Mouse (Mus musculus): Measurements from ENCODE around the gene Ska2.
A peak's percentile ranks its signal among the peaks of the same experiment; 100 is the strongest.

The Ska2 gene

GRCm38 (mm10) chr11:87108755-87109518 is at the start of gene Ska2:
TSS of gene Ska2 (plus strand) at chr11:87109234.
- DNase-seq (ENCODE audit: low read depth, low spot score), result peak; percentile 100

DNA sequence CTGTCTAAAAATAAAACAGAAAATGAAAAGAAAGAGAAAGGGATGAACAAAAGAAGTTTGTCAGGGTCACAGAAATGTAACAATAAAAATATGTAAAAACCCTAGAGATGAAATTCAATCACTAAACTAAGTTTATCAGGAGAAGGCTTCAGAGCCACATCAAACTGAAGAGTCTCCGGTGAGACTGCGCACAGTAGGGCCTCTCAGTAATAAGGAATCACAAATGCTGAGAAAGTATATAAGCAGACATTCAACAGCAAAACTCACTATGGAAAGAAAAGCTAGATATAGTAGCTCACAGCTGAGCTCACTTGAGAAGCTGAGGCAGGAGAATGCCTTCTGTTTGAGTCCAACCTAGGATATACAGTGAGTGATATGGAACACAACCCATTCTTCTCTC is 48.6 kb upstream of the Ska2 start:
- DNase-seq (ENCODE audit: low read depth, low spot score), result no peak

DNA sequence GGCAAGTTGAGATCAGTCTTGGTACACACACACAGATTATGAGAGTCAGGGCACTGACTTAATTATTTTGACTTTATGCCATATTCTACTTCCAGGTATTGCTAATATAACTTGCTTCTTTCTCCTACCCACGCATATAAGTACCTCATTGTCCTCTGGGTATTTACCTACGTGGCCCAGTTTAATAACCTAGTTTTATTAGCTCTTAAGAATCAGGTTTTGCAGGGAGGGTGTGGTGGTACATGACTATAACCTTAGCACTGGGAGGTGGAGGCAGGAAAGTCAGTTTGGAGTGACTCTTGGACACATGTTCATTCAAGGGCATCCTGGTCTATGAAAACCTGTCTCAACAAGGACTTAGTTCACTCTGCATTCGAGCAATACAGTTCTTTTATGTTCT is 46.9 kb upstream of the Ska2 start:
- DNase-seq (ENCODE audit: low read depth, low spot score), result no peak

DNA sequence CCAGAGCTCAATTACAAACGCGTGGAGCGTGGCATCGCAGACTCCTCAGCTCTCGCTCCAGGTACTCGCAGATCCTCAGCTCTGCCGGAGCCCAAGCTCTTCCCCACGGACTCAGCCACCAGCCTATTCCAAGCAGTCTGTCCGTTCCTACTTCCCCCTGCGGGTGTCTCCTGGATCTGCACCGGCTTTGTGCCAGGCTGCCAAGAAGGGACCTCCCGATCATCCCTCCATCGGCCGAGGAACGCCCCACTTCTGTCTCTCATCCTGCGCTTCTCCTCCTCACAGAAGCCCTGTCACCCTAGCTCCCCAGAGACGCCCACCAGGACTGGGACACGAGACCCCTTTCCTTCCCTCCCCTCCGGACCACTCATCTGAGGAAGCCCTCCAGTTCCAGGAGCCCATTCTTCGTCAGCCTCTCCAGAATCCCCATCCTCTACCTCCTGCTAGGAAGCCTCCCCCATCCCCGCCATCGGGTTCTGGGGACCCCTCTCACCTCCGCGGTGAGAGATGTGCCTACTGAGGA is 35.6 kb upstream of the Ska2 start:
- DNase-seq (ENCODE audit: low read depth, low spot score), result peak; percentile 68

DNA sequence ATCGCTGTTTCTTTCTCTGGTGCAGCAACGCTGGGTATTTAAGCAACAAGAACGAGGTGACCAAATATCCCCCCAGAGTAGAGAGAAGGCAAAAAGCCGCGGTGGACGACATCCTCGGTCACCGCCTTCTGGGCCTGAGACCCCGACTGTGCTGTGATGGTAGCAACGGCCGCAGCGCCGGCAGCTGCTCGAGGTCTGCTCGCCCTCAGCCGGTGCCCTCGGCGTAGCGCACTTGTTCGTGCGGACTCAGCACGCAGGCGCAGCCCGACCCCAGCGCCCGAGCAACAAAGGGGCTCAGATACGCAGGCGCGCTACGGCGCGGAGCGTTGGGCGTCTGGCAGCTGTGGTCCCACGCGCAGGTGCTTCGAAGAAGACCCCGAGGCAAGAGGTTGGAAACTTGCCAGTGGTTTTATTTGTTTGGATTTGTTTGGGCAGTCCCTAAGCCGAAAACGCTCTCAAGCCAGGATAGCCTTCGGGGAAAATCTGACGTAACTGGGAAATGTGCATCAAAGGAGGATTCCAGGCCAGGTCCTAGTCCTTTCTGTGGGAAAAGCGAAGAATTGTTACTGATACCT is 35.1 kb upstream of the Ska2 start, which contains the start of gene Gdpd1:
TSS of gene Gdpd1 (minus strand) at position 197 of the 575 bp plus-strand sequence.
- peak; percentile 88 for DNase-seq (ENCODE audit: low read depth, low spot score)

DNA sequence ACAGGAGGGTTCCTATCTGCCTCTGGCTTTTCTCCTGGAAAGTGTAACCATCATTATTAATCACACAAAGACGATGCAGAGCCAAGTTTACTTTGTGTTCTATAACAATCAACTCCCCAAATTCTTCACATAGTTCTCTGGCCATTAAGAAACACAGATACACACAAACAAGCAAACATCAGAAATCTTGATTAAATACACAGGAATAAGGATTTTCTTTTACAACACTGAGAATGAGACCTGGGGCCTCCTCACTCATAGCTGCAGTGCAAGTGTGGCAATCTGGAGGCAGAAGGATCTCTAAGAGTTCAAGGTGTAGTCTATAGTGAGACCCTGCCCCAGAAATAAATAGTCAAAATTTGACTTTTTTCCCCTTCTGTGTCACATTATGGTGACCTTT is 25.3 kb upstream of the Ska2 start:
- no peak for DNase-seq (ENCODE audit: low read depth, low spot score)

GRCm38 (mm10) chr11:87085461-87085860 is 23.6 kb upstream of the Ska2 start:
- DNase-seq (ENCODE audit: low read depth, low spot score), result no peak

- peak; percentile 88 for DNase-seq (ENCODE audit: low read depth, low spot score)
Observed at GRCm38 (mm10) chr11:87086290-87086984, 22.6 kb upstream of the Ska2 start, which contains the start of gene Smg8. TSS of gene Smg8 (minus strand) at chr11:87086774.

- DNase-seq (ENCODE audit: low read depth, low spot score), result no peak
Observed at GRCm38 (mm10) chr11:87087142-87087541, 21.9 kb upstream of the Ska2 start.

- no peak for DNase-seq (ENCODE audit: low read depth, low spot score)
Observed at GRCm38 (mm10) chr11:87108409-87108754, 652 bp upstream of the Ska2 start, which contains the start of gene Prr11. TSS of gene Prr11 (minus strand) at chr11:87108708.

DNA sequence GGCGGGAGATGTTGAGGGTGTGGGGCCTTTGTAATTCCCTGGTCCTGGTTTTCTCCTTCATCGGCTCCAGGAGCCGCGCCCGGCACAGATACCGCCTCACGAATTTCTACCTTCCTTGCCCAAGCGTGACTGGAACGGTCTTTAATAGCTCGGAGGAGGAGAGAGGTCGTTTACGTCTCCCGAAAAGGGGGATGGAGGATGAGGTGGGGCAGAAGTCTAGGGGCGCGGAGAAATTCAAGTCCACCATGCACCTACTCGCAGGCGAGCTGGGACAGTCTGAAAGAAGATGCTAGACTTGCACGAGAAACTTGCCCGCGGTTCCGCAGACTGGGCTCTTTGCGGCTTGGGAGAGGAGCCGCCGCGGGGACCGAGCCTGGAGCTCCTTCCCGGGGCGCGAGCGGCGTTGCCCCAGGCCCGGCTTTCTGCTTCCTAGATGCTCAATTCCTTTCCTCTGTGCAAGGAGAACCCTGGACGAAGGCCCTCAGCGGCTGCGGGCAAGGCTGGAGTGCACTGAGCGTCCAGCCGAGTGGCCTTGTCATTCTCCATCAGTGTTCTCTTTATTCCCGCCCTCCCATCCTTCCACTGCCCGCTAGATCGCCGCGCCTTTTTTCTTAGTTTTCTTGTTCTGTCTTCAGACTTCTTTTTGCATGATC is 611 bp downstream of the Ska2 start:
- no peak for DNase-seq (ENCODE audit: low read depth, low spot score)

DNA sequence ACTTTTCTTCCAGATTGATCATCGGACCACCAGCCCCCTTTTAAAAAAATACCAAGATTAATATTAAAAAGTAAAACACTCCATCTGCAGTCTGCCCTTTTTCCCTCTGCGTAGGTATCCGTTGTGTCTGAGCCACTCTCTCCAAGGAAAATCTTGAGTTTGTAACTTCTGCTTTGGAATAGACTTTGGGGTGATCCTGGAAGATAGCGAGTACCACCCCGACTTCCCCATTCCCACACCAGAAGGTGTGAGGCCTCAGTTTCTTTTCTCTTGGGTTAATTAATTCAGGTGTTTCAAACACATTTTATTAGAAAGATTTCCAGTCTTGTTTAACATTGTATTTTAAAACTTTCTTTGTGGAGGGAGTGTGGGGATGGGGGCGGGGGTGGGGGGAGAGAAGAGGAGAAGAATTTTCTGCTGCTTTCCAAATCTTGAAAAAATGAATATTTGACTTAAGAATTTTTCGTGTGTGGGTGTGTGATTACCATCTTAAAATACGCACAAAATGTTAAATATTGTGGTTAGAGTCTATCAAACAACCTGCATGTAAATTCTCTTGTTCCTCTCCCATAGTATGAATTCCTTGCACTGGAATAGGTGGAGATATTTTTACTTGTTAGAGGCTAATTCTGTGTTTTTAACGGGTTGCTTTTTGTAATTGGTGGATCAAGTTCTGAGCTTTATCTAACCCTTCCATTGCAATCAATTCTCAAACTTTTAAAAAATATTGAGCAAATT is 1.3 kb downstream of the Ska2 start:
- no peak for DNase-seq (ENCODE audit: low read depth, low spot score)

DNA sequence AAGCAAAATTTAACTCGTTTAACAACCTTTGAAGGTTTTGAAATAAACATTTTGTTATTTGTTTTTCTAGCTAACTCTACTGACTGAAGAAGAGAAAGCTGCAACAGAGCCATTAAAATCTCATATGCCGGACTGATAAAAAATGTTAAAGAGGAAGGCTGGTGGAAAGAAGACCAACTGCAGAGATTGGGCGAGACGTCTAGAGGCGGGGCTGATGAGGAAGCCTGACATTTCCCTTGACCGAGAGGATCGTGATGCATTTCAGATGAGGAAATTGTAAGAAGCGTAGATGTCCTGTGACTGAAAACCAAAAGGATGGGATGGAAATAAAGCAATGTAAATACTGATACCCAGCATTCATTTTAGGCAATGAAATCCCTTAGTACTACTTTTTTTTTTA is 12.8 kb downstream of the Ska2 start:
- DNase-seq (ENCODE audit: low read depth, low spot score), result no peak

- DNase-seq (ENCODE audit: low read depth, low spot score), result no peak
Observed at GRCm38 (mm10) chr11:87125562-87125961, 16.5 kb downstream of the Ska2 start.

DNA sequence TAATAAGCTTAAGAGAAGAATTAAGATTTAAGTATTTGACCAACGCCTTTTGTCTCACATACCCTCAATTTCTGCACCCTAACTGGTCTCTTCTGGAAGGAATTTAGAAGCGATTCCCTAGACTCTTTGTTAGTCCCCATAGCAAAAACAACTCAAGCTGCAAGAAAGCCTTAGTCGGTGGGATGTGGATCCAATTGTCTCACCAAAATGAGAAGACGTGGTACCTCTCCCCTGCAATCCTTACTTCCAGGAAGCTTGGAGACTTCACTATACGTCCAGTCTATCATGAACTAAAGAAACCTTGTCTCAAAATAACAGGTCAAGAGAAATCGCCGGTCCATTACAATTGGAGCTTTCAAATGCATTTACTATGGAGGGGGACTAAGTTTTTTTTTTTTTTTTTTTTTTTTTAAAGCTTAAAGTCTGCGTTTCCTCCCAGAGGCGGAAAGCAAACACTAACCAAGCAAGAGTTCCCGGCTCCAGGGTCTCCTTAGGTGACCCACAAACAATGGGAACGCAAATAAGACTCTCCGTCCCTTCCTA is 17.3 kb downstream of the Ska2 start:
- no peak for DNase-seq (ENCODE audit: low read depth, low spot score)

DNA sequence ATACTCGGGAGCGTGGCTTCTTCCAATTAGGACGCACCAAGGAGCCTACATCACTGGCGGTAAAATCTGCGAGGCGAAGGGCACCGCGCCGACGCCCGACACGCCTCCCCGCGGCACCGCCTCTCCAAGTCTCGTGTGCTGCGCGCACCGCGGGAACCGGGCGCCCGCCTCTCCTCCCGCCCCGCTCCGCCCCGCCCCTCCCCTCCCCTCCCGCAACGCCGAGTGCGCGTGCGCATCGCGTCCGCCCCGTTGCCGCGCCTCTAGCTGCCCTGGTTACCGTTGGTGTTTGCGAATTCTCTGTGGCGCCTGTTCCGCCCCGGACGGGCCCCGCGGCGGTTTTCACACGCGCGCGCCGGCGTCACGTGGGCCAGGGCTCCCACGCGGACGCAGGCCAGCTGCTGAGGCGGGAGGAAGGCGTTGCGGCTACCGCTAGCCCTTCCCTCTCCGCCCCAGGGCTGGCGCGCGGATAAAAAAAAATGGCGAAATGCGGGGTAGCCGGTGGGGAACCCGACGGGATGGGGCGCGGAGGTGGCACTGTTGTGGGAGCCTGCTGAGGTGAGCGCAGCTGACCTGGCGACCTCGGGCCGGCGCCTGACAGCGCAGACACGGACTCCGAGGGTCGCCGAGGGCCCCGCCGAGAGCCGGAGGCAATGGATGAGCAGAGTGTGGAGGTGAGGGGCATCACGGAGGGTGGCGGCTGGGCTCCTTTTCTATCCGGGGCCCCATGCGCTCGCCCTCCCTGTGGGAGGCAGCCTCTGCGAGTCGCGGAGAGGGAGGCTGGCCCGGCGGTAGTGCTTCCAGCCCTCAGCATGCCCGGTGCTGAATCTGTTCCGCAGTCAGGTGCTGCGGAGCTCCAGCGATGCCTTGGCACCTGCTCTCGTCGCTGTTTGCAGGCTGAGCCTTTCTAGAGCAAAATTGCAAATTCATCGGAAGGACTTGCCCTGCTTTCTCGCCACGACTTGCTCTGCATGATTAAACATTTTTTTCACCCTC is 18.1 kb downstream of the Ska2 start, which contains the start of gene Trim37:
TSS of gene Trim37 (plus strand) at position 254 of the 993 bp plus-strand sequence.
- peak; percentile 82 for DNase-seq (ENCODE audit: low read depth, low spot score)

GRCm38 (mm10) chr11:87136233-87136632 is 27.2 kb downstream of the Ska2 start:
- no peak for DNase-seq (ENCODE audit: low read depth, low spot score)

DNA sequence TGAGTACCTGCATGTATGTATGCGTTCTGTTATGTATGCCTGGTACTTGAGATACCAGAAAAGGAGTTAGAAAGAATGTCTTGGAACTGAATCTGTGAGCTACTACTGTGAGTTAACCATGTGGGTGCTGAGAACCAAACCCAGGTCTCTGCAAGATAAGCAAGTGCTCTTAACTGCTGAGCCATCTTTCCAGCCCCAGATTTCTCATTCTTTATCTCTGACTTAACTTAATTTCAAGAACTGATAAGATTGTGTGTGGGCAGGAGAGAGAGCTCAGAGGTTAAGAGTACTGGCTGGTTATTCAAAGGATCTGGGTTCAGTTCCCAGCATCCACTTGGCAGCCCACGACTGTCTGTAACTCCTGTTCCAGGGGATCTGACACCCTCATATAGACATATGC is 49.0 kb downstream of the Ska2 start:
- DNase-seq (ENCODE audit: low read depth, low spot score), result no peak

GRCm38 (mm10) chr11:87162687-87163086 is 53.7 kb downstream of the Ska2 start:
- no peak for DNase-seq (ENCODE audit: low read depth, low spot score)

DNA sequence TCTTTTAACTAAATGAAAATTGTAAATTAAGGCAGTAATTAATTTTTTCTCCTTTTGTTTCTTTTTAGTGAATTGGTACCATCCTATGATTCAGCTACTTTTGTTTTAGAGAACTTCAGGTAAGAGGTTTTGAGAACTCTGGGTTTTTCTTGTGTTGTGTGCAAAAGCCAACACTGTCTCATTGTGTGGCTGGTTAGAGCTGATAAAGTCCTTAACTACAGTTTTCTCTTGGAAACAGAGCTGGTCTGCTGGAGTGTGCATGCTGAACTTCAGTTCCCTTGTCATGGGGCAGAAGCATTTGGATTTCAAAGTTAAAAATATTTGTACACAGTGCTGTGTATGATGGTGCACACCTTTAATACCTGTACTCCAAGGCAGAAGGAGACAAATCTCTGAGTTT is 54.7 kb downstream of the Ska2 start:
- DNase-seq (ENCODE audit: low read depth, low spot score), result no peak
